In genomic region chr11:83442596-83443267, GRCm38 (mm10) we compare ENCODE assay signal across 8 mouse cellular contexts. TPM values are rescaled to one million over a fixed set of nuclear protein-coding genes. Genes with fewer than 3 reads are reported as not detected.
A peak's percentile ranks its signal among the peaks of the same experiment; 100 is the strongest.
DNase-seq lines count a peak whose midpoint lies in the region; ATAC-seq and TF ChIP-seq lines count a peak whose summit lies in the region.

No protein-coding gene starts in this region.

- TF ChIP-seq POLR2A in cerebellum, adult 2 months (IDR thresholded peaks at IDR 0.05; ENCODE audit: borderline replicate concordance, insufficient read depth, low read length), result no peak

- peak overlapping the region; percentile 56 for H3K4me3 ChIP-seq in cerebellum, adult 2 months (replicated peaks; ENCODE audit: insufficient read depth, low read depth, low read length)
- peak overlapping the region; percentile 18 for H3K4me3 ChIP-seq in hindbrain, embryonic 14.5 days (replicated peaks; ENCODE audit: low read length)
- H3K4me3 ChIP-seq in lung, postnatal 0 days (ENCODE audit: low read depth, low read length), result no peak overlapping the region

- peak; percentile 85 for TF ChIP-seq CTCF in cerebellum, adult 2 months (IDR thresholded peaks at IDR 0.05; ENCODE audit: borderline replicate concordance, insufficient read depth, low read depth, low read length)
- peak; percentile 86 for TF ChIP-seq CTCF in lung, postnatal 0 days (IDR thresholded peaks at IDR 0.05)

- H3K27me3 ChIP-seq in cerebellum, adult 2 months (ENCODE audit: control insufficient read depth, insufficient read depth, low read length), result peaks cover 3% of the 10 kb centered on the region
- H3K27me3 ChIP-seq in hindbrain, embryonic 14.5 days (ENCODE audit: control insufficient read depth, insufficient read depth, low read length), result peaks cover 45% of the 10 kb centered on the region
- peaks cover 33% of the 10 kb centered on the region for H3K27me3 ChIP-seq in lung, postnatal 0 days (replicated peaks; ENCODE audit: insufficient read depth, low read length)

- WGBS in cerebellum, adult 2 months, result 4% methylated on average over 29 of the region's 29 CpGs
- 14% methylated on average over 29 of the region's 29 CpGs for WGBS in hindbrain, embryonic 14.5 days
- 16% methylated on average over 29 of the region's 29 CpGs for WGBS in lung, postnatal 0 days

- H3K9ac ChIP-seq in hindbrain, embryonic 14.5 days, result peak overlapping the region; percentile 42; the same call in 1 of the 2 replicates
- H3K9ac ChIP-seq in lung, postnatal 0 days (replicated peaks; ENCODE audit: low read depth), result no peak overlapping the region

- peak overlapping the region; percentile 46 for H3K4me2 ChIP-seq in hindbrain, embryonic 14.5 days (replicated peaks)
- H3K4me2 ChIP-seq in lung, postnatal 0 days (replicated peaks; ENCODE audit: low read depth, low read length), result peak overlapping the region; percentile 22; the same call in 1 of the 2 replicates

- peak; percentile 79 for DNase-seq in WW6 (ENCODE audit: low read depth, low spot score)
- DNase-seq in cerebellum, adult 2 months, result peak; percentile 80 to 86
- peak; percentile 83 for DNase-seq in forelimb bud, embryonic 11.5 days (ENCODE audit: low read depth, low spot score)
- DNase-seq in hindbrain, embryonic 14.5 days (ENCODE audit: low spot score), result peak; percentile 92
- DNase-seq in layer of hippocampus, adult 9-11 months, result peak; percentile 62
- peak; percentile 80 for DNase-seq in lung, postnatal 0 days (ENCODE audit: low spot score)
- DNase-seq in ovary, postnatal 10 days (ENCODE audit: low spot score), result peak; percentile 42
- DNase-seq in yolk sac, embryonic 10.5 days (ENCODE audit: low spot score), result no peak

- TF ChIP-seq EP300 in lung, postnatal 0 days (IDR thresholded peaks at IDR 0.05), result no peak

- no peaks in the 10 kb centered on the region for H3K36me3 ChIP-seq in hindbrain, embryonic 14.5 days (replicated peaks; ENCODE audit: control insufficient read depth, insufficient read depth)
- H3K36me3 ChIP-seq in lung, postnatal 0 days (ENCODE audit: insufficient read depth, low read length), result no peaks in the 10 kb centered on the region

- no peak overlapping the region for H3K27ac ChIP-seq in cerebellum, adult 2 months (ENCODE audit: insufficient read depth, low read length)
- no peak overlapping the region for H3K27ac ChIP-seq in hindbrain, embryonic 14.5 days
- H3K27ac ChIP-seq in lung, postnatal 0 days (ENCODE audit: low read length), result no peak overlapping the region

- H3K9me3 ChIP-seq in hindbrain, embryonic 14.5 days (ENCODE audit: control insufficient read depth, low read length), result no peaks in the 10 kb centered on the region
- no peaks in the 10 kb centered on the region for H3K9me3 ChIP-seq in lung, postnatal 0 days (ENCODE audit: low read length)

- peak; percentile 36; the same call in 1 of the 2 replicates for ATAC-seq in hindbrain, embryonic 14.5 days (ENCODE audit: low FRiP score)
- ATAC-seq in lung, postnatal 0 days, result peak; percentile 41; the same call in 1 of the 2 replicates

- no peaks in the 10 kb centered on the region for H3K4me1 ChIP-seq in cerebellum, adult 2 months (ENCODE audit: control insufficient read depth, insufficient read depth, low read length)
- H3K4me1 ChIP-seq in hindbrain, embryonic 14.5 days (replicated peaks; ENCODE audit: control insufficient read depth, insufficient read depth, low read length), result 0 out of 2 replicates have a peak, but pooled peaks cover 3% of the 10 kb centered on the region
- peaks cover 5% of the 10 kb centered on the region for H3K4me1 ChIP-seq in lung, postnatal 0 days (ENCODE audit: insufficient read depth, low read depth, low read length)

RNA-seq across cellular contexts. Expression of gene 1700020L24Rik, which starts 5.3 kb away (rescaled TPM):
- 1.5 and 3.1 TPM in 2 replicates for polyA plus RNA-seq in cerebellum, adult 2 months (2012; rRNA removed)
- polyA plus RNA-seq in hindbrain, embryonic 14.5 days (2014; fragmentation: Nextera tagmentation; extraction: Ambion mirVana), result 0.39 and 0.60 TPM in 2 replicates
- 0.23 and 0.54 TPM in 2 replicates for polyA plus RNA-seq in lung, postnatal 0 days (2015; fragmentation: Nextera tagmentation; extraction: Ambion mirVana)

RNA-seq across cellular contexts. Expression of gene Gas2l2, which starts 13.5 kb away (rescaled TPM):
- polyA plus RNA-seq in cerebellum, adult 2 months (2012; rRNA removed), result 0.16 and 0.22 TPM in 2 replicates
- 0.97 and 1.5 TPM in 2 replicates for polyA plus RNA-seq in hindbrain, embryonic 14.5 days (2014; fragmentation: Nextera tagmentation; extraction: Ambion mirVana)
- polyA plus RNA-seq in lung, postnatal 0 days (2015; fragmentation: Nextera tagmentation; extraction: Ambion mirVana), result 1.8 and 2.2 TPM in 2 replicates

RNA-seq across cellular contexts. Expression of gene Mmp28, which starts 20.1 kb away (rescaled TPM):
- polyA plus RNA-seq in cerebellum, adult 2 months (2012; rRNA removed), result 4.3 and 4.8 TPM in 2 replicates
- polyA plus RNA-seq in hindbrain, embryonic 14.5 days (2014; fragmentation: Nextera tagmentation; extraction: Ambion mirVana), result 3.9 and 4.2 TPM in 2 replicates
- 4.2 and 5.1 TPM in 2 replicates for polyA plus RNA-seq in lung, postnatal 0 days (2015; fragmentation: Nextera tagmentation; extraction: Ambion mirVana)

RNA-seq across cellular contexts. Expression of gene Taf15, which starts 30.2 kb away (rescaled TPM):
- polyA plus RNA-seq in cerebellum, adult 2 months (2012; rRNA removed), result 60.0 and 60.1 TPM in 2 replicates
- 9.4 and 11.3 TPM in 2 replicates for polyA plus RNA-seq in hindbrain, embryonic 14.5 days (2014; fragmentation: Nextera tagmentation; extraction: Ambion mirVana)
- 3.2 and 4.4 TPM in 2 replicates for polyA plus RNA-seq in lung, postnatal 0 days (2015; fragmentation: Nextera tagmentation; extraction: Ambion mirVana)

RNA-seq across cellular contexts. Expression of gene Rasl10b, which starts 33.8 kb away (rescaled TPM):
- polyA plus RNA-seq in cerebellum, adult 2 months (2012; rRNA removed), result 121 and 126 TPM in 2 replicates
- polyA plus RNA-seq in hindbrain, embryonic 14.5 days (2014; fragmentation: Nextera tagmentation; extraction: Ambion mirVana), result 27.1 and 28.6 TPM in 2 replicates
- polyA plus RNA-seq in lung, postnatal 0 days (2015; fragmentation: Nextera tagmentation; extraction: Ambion mirVana), result 0.80 and 1.2 TPM in 2 replicates
